Mouse (Mus musculus): ENCODE data around the gene Panx1.

Panx1 gene

GRCm38 (mm10) chr9:15023049-15023448 is 22.2 kb downstream of the Panx1 start:
- no peak for DNase-seq (ENCODE audit: low spot score in 2 of 2)

GRCm38 (mm10) chr9:15021156-15021555 is 24.1 kb downstream of the Panx1 start:
- peak in 1 of 2 experiments; percentile 20 for DNase-seq (ENCODE audit: low spot score in 2 of 2)

GRCm38 (mm10) chr9:15020561-15021080 is 24.7 kb downstream of the Panx1 start:
- DNase-seq (ENCODE audit: low spot score in 2 of 2), result no peak

GRCm38 (mm10) chr9:15018756-15019131 is 26.5 kb downstream of the Panx1 start:
- DNase-seq (ENCODE audit: low spot score in 2 of 2), result no peak

- DNase-seq (ENCODE audit: low spot score in 2 of 2), result peak; percentile 36 to 55
These were observed 27.2 kb downstream of the Panx1 start for GRCm38 (mm10) chr9:15017791-15018755.

- peak; percentile 85 to 89 for DNase-seq (ENCODE audit: low spot score in 2 of 2)
These were observed 29.9 kb downstream of the Panx1 start for GRCm38 (mm10) chr9:15015223-15015956.

GRCm38 (mm10) chr9:15007566-15007965 is 37.7 kb downstream of the Panx1 start:
- DNase-seq (ENCODE audit: low spot score in 2 of 2), result no peak

- DNase-seq (ENCODE audit: low spot score in 2 of 2), result no peak
These were observed 41.0 kb downstream of the Panx1 start for GRCm38 (mm10) chr9:15004298-15004685.

GRCm38 (mm10) chr9:15003676-15004297 is 41.5 kb downstream of the Panx1 start:
- DNase-seq (ENCODE audit: low spot score in 2 of 2), result no peak

- DNase-seq (ENCODE audit: low spot score in 2 of 2), result no peak
These were observed 42.2 kb downstream of the Panx1 start for GRCm38 (mm10) chr9:15002995-15003613.

GRCm38 (mm10) chr9:14998790-14999189 is 46.5 kb downstream of the Panx1 start:
- peak in 1 of 2 experiments; percentile 11 for DNase-seq (ENCODE audit: low spot score in 2 of 2)

- DNase-seq (ENCODE audit: low spot score in 2 of 2), result peak; percentile 65 to 76
These were observed 47.8 kb downstream of the Panx1 start for GRCm38 (mm10) chr9:14997271-14998055.

GRCm38 (mm10) chr9:14995525-14995924 is 49.8 kb downstream of the Panx1 start:
- no peak for DNase-seq (ENCODE audit: low spot score in 2 of 2)

- DNase-seq (ENCODE audit: low spot score in 2 of 2), result no peak
These were observed 56.5 kb downstream of the Panx1 start for GRCm38 (mm10) chr9:14988606-14989293.

- no peak for DNase-seq (ENCODE audit: low spot score in 2 of 2)
These were observed 62.1 kb downstream of the Panx1 start for GRCm38 (mm10) chr9:14983141-14983540.

GRCm38 (mm10) chr9:14982683-14983082 is 62.6 kb downstream of the Panx1 start:
- no peak for DNase-seq (ENCODE audit: low spot score in 2 of 2)

GRCm38 (mm10) chr9:14981539-14982155 is 63.6 kb downstream of the Panx1 start:
- DNase-seq (ENCODE audit: low spot score in 2 of 2), result peak; percentile 35 to 50

- DNase-seq (ENCODE audit: low spot score in 2 of 2), result no peak
These were observed 70.7 kb downstream of the Panx1 start for GRCm38 (mm10) chr9:14974251-14975232.

All from right cerebral cortex, adult 2 months (tissue).